Mouse (Mus musculus): Measurements from ENCODE around the gene Fn3k. TPM values are rescaled to one million over a fixed set of nuclear protein-coding genes. Genes with fewer than 3 reads are reported as not detected.

Fn3k gene
- 28.1 and 31.4 TPM in 2 replicates for polyA plus RNA-seq (2016; fragmentation: Nextera tagmentation; extraction: Ambion mirVana)

DNA sequence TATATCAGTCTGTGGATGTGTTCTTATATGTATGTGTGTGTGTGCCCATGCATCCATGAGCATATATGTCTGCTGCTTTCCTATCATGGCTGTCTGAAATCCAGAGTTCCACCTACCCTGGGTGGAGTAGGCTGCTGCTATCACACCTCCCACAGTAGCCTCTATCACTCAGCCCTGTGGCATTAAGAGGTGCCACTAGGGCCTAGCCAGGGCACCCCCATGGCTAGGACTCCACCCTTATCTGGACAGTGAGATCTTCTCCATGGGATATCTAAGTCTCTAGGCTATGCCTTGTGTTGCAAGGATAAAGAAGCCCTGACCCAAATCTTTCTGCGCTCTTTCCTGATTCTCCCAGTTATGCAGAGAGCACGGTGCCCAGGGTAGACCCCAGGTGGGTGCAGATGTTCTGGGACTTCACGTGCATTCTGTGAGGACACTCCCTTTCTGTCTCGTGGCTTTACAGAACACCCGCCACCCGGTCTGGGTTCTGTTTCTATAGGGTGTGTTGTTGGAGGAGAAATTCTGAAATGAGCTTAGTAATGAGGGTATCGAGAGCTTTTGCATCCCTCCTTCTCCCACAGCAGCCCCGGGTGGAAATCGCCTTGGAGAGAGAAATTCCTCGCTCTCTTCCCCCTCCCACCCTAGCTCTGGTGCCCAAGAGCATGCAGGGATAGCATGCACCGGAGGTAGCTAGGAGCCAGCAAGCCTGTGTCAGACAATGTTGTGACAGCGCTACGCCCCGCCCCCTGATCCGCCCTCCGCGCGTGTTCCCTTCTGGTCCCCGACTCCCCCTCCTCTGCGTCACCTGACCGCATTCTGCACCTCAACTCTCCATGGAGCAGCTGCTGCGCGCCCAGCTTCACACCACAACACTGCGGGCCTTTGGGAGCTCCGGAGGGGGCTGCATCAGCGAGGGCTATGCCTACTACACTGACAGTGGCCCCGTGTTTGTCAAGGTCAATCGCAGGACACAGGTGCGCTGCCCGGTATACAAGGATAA is at the start of gene Fn3k:
Fn3k (plus strand) TSS at position 758 of the 1,000 bp plus-strand sequence.
- ATAC-seq: peak; percentile 92
- H3K27ac ChIP-seq: peak within 1 kb of the TSS; percentile 100
- peak within 1 kb of the TSS; percentile 78 for H3K9ac ChIP-seq
- 5% methylated on average over 30 of the region's 30 CpGs for WGBS (ENCODE audit: insufficient replicate concordance)
- H3K4me2 ChIP-seq: peak within 1 kb of the TSS; percentile 95
- peaks cover 76% of the 10 kb centered on the region for H3K4me1 ChIP-seq
- peak within 1 kb of the TSS; percentile 73 for H3K4me3 ChIP-seq
- no peaks in the 10 kb centered on the region for H3K27me3 ChIP-seq (replicated peaks)
- peaks cover 44% of the 10 kb centered on the region for H3K36me3 ChIP-seq
- no peaks in the 10 kb centered on the region for H3K9me3 ChIP-seq (replicated peaks)

DNA sequence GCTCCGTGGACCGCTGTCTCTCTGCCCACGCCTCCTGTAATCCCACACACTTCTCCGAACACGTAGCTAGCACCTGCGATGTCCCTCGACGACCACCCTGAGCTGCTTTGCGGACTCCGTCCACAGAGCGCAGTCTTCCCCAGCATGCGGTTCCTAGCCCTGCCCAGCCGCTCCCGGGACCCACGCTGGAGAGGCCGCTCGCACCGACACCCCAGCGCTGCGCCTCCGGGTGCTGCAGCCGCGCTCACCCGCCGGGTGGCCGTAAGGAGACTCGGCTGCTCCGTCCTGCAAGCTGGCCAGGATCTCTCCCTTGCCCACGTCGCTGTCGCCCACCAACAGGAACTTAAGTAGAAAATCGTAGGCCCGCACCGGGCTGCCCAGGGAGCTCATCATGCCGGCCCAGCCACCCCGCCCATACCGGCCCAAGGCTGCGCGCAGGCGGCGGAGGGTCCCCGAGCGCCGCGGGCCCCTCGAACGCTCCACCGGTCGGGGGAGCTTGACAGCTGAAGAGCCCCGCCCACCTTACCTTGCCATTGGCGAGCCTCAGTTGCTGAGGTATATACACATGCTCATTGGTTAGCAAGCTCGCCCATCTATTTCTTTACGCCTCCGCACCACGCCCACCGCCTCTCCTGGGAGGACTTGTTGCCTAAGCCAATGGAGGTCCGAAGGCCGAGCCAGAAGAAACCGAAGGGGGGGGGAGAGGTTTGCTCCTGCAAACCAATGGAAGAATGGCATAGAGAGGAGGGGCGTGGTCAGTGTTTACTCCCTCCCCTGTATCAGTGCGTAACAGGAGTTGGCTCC is 46.8 kb upstream of the Fn3k start, which contains the start of gene Rab40b:
Rab40b (minus strand) TSS at position 502 of the 804 bp plus-strand sequence.
- H3K4me3 ChIP-seq: peak within 1 kb of the TSS; percentile 69
- peaks cover 30% of the 10 kb centered on the region for H3K4me1 ChIP-seq
- peaks cover 32% of the 10 kb centered on the region for H3K27me3 ChIP-seq (replicated peaks)
- H3K4me2 ChIP-seq: peak within 1 kb of the TSS; percentile 97
- no peaks in the 10 kb centered on the region for H3K36me3 ChIP-seq
- 3% methylated on average over 61 of the region's 61 CpGs for WGBS (ENCODE audit: insufficient replicate concordance)
- H3K27ac ChIP-seq: peak within 1 kb of the TSS; percentile 31; the same call in 1 of the 2 replicates
- H3K9ac ChIP-seq: peak within 1 kb of the TSS; percentile 72
- H3K9me3 ChIP-seq (replicated peaks): no peaks in the 10 kb centered on the region
- peak; percentile 99 for ATAC-seq

DNA sequence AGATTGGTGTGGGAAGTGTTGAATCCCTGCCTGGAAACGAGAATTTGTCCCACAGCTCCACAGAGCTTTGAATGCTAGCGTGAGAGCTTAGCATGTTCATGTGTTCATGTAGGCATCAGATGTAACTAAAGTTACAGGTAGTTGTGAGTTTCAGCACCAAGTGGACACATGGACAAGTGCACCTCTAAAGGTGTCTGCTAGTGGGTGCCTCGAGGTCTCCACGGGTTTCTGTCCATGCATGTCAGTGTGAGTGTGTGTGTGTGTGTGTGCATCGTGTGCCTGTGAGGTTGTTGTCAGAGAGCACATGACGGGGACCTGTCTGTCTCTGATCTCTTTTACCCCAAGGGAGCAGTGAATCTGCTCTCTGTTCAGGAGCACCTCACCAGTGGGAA is 46.2 kb upstream of the Fn3k start:
- no peak for ATAC-seq
- H3K9me3 ChIP-seq (replicated peaks): no peaks in the 10 kb centered on the region

DNA sequence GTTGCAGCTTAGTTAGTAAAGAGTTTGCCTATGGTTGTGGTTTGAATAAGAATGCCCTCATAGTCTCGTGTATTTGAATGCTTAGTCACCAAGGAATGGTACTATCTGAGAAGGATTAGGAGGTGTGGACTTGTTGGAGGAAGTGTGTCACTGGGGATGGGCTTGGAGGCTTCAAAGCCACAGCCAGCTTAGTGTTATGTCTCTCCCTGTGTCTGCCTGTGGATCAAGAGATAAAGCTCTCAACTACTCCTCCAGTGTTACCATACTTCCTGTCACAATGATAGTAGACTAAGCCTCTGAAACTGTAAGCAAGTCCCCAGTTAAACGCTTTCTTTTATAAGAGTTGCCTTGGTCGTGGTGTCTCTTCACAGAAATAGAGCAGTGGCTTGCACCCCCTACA is 43.9 kb upstream of the Fn3k start:
- 33% methylated on average over 3 of the region's 3 CpGs for WGBS (ENCODE audit: insufficient replicate concordance)
- Histone ChIP-seq H3K4me3 (no peak overlapping the region), H3K4me2 (no peak overlapping the region), H3K27me3 (replicated peaks) (peaks cover 27% of the 10 kb centered on the region), H3K27ac (no peak overlapping the region), H3K9ac (no peak overlapping the region), H3K36me3 (no peaks in the 10 kb centered on the region), H3K4me1 (peaks cover 30% of the 10 kb centered on the region), H3K9me3 (replicated peaks) (no peaks in the 10 kb centered on the region)
- ATAC-seq: no peak

More for the DNA sequence above, 46.2 kb upstream of the Fn3k start:
- H3K36me3 ChIP-seq: no peaks in the 10 kb centered on the region
- no peak overlapping the region for H3K9ac ChIP-seq
- peaks cover 30% of the 10 kb centered on the region for H3K27me3 ChIP-seq (replicated peaks)
- WGBS (ENCODE audit: insufficient replicate concordance): 20% methylated on average over 6 of the region's 6 CpGs
- H3K27ac ChIP-seq: no peak overlapping the region
- H3K4me1 ChIP-seq: peaks cover 30% of the 10 kb centered on the region
- peak overlapping the region; percentile 97 for H3K4me2 ChIP-seq
- H3K4me3 ChIP-seq: peak overlapping the region; percentile 69

DNA sequence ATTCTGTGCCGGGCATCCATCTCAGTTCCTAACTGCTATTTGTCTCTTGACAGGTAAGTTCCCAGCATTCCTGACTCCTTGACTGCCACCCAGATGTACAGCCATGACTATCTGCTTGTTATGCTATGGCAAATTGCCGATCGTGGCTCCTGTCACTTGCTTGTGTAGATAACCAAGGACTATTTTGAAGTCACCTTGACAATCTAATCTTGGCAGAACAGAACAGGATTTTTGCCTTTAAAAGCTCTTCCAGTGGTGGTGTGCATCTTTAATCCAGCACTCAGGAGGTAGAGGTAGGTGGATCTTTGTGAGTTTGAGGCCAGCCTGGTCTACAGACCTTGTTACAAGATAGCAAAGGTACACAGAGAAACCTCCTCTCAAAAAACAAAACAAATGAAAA is 42.3 kb upstream of the Fn3k start:
- Histone ChIP-seq H3K4me1 (peaks cover 25% of the 10 kb centered on the region), H3K9me3 (replicated peaks) (no peaks in the 10 kb centered on the region), H3K4me3 (no peak overlapping the region), H3K9ac (no peak overlapping the region), H3K27me3 (replicated peaks) (peaks cover 12% of the 10 kb centered on the region), H3K27ac (no peak overlapping the region), H3K36me3 (no peaks in the 10 kb centered on the region), H3K4me2 (no peak overlapping the region)
- ATAC-seq: no peak
- WGBS (ENCODE audit: insufficient replicate concordance): 47% methylated on average over 3 of the region's 3 CpGs

DNA sequence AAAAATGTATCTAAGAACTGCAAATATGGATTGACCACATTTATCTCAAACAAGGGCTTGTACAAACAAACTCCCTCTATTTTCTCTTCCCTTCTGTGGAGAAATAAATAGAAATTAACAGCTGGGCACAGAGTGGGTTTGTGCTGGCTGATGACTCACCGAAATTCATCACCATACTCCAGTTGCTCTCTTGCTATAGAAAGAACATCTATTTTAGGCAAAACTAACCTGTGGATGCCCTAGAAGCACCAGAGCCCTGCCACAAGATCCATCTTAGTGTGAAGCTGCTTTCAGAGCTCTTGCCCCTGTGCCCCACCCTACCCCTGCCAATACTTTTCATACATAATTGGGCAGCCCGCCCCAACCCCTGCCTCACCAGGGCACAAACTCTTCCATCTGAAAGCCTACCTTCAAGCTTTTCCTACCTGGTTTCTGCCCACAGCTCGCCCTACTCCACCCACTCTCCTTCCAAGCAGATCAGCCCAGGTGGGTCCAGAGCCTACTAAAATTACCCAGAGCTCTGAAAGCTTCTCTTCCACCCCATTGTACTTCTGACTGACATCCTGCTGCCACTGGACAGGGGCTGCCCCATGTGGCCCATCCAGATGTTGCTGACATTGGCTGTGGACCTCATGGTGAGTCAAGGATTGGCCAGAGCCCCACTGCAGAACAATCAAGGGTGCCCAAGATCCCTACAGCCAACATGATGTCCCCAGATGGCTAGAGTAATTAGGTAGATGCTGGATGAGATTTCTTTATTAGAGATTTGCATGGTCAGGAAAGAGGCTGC is 27.2 kb upstream of the Fn3k start:
- 66% methylated on average over 3 of the region's 3 CpGs for WGBS (ENCODE audit: insufficient replicate concordance)
- H3K36me3 ChIP-seq: no peaks in the 10 kb centered on the region
- H3K27ac ChIP-seq: no peak overlapping the region
- no peaks in the 10 kb centered on the region for H3K4me1 ChIP-seq
- no peak overlapping the region for H3K4me3 ChIP-seq
- peaks cover 34% of the 10 kb centered on the region for H3K27me3 ChIP-seq (replicated peaks)
- H3K9ac ChIP-seq: no peak overlapping the region
- no peaks in the 10 kb centered on the region for H3K9me3 ChIP-seq (replicated peaks)
- no peak for ATAC-seq
- no peak overlapping the region for H3K4me2 ChIP-seq

DNA sequence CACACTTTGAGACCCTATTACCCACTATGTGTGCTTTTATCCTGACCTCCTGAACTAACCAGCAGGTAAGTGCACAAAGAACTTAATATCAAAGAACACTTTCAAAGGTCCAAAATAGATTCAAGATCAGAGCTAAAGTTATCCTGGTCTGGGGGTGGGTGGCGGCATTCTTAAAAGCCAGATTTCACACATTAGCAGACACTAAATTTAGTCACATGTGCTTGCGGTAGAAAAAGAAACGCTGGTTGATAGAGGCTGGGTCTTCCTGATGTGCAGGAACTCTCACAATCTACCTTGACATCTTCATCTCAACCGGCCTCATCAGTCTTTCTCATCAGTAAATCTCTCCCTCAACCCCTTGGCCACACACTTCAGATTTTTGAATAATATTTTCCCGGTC is 20.0 kb upstream of the Fn3k start:
- H3K4me3 ChIP-seq: no peak overlapping the region
- H3K27ac ChIP-seq: no peak overlapping the region
- peaks cover 16% of the 10 kb centered on the region for H3K27me3 ChIP-seq (replicated peaks)
- H3K4me2 ChIP-seq: no peak overlapping the region
- H3K4me1 ChIP-seq: 0 out of 2 replicates have a peak, but pooled peaks cover 3% of the 10 kb centered on the region
- no peak overlapping the region for H3K9ac ChIP-seq
- 74% methylated on average over 5 of the region's 5 CpGs for WGBS (ENCODE audit: insufficient replicate concordance)
- no peaks in the 10 kb centered on the region for H3K9me3 ChIP-seq (replicated peaks)
- H3K36me3 ChIP-seq: no peaks in the 10 kb centered on the region
- no peak for ATAC-seq

DNA sequence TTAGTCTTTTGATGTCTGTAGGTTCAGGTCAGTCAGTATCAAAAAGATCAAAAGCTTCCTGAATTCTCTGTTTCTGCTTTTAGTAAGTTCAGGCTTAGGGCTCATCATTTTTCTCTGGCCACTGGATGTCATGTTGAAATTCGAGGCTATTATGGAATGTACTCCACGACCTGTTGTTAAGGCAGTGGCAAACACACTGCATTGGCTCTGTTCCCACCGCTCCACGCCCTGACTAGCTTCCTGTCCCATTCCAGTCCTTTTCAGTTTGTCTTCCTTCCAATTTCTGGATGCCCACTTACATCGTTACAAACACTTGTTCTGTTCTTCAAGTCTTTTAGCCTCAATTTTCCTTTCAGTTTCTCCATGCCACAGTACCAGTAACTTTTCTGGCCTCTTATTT is 19.4 kb upstream of the Fn3k start:
- H3K27me3 ChIP-seq (replicated peaks): peaks cover 12% of the 10 kb centered on the region
- no peak overlapping the region for H3K4me3 ChIP-seq
- peaks cover 5% of the 10 kb centered on the region for H3K4me1 ChIP-seq
- no peak for ATAC-seq
- H3K27ac ChIP-seq: no peak overlapping the region
- no peaks in the 10 kb centered on the region for H3K36me3 ChIP-seq
- no peak overlapping the region for H3K9ac ChIP-seq
- 61% methylated on average over 5 of the region's 5 CpGs for WGBS (ENCODE audit: insufficient replicate concordance)
- no peak overlapping the region for H3K4me2 ChIP-seq
- H3K9me3 ChIP-seq (replicated peaks): no peaks in the 10 kb centered on the region

DNA sequence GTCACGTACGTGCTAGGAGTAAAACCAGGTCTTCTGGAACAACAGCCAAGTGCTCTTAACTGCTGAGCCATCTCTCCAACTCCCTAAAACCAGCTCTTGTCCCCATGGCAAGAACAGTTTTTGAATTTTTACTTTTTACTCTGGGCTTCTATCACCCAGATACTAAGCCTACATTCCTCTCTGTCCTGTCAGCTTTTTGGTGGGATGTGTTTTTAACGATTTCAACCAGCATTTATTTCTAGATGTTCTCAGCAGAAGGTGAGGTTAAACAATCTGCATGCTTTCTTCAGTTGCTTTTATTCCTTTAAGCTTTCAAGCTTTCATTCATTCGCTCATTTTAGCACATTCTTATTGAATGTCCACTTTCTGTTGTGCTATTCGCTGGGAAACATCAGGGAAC is 16.7 kb upstream of the Fn3k start:
- peaks cover 3% of the 10 kb centered on the region; the same call in 1 of the 2 replicates for H3K27me3 ChIP-seq (replicated peaks)
- no peak overlapping the region for H3K9ac ChIP-seq
- no peak for ATAC-seq
- 71% methylated on average over 5 of the region's 5 CpGs for WGBS (ENCODE audit: insufficient replicate concordance)
- H3K4me1 ChIP-seq: peaks cover 20% of the 10 kb centered on the region
- no peaks in the 10 kb centered on the region for H3K9me3 ChIP-seq (replicated peaks)
- H3K4me2 ChIP-seq: no peak overlapping the region
- H3K27ac ChIP-seq: no peak overlapping the region
- no peak overlapping the region for H3K4me3 ChIP-seq
- H3K36me3 ChIP-seq: no peaks in the 10 kb centered on the region

DNA sequence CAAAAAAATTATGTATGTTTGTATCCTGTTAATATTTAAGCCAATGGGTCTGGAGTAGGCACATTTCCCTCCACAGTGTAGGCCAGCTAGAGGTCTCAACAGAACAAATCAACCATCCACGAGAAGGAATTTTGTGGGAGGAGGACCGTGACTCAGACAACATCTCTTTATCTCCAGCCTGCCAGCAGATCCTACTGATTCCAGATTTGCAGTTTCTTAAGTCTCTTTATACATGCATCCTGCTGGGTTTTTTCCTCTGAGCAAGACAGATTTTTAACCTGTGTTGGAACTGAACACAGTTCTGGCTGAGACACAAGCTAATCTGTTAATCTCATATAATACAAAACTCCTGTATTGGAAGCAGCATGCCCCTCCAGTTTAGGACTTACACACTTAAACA is 15.8 kb upstream of the Fn3k start:
- WGBS (ENCODE audit: insufficient replicate concordance): 62% methylated on average over 2 of the region's 2 CpGs
- no peak overlapping the region for H3K4me2 ChIP-seq
- peaks cover 28% of the 10 kb centered on the region for H3K4me1 ChIP-seq
- H3K27me3 ChIP-seq (replicated peaks): no peaks in the 10 kb centered on the region; the same call in 1 of the 2 replicates
- no peak overlapping the region for H3K9ac ChIP-seq
- ATAC-seq: no peak
- H3K27ac ChIP-seq: no peak overlapping the region
- H3K9me3 ChIP-seq (replicated peaks): no peaks in the 10 kb centered on the region
- peaks cover under 1% of the 10 kb centered on the region; the same call in 1 of the 2 replicates for H3K36me3 ChIP-seq
- H3K4me3 ChIP-seq: no peak overlapping the region

DNA sequence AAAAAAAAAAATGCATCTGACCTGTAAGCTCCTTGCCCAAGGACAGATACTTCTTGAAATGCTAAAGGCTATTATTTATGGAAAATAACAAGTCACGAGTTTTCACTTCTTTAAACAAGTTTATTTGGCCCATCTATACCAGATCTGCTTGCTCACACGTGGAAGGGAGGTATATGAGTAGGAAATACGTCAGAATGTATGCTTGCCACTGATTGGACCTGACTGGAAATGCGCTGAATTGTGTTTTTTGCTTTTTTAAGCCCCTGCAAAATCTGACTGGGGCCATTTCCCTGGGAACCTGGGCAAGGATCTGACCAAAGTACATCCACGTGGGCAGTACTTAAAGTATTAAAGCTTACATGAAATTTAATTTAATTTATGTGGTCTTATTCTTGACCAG is 14.3 kb upstream of the Fn3k start:
- WGBS (ENCODE audit: insufficient replicate concordance): 45% methylated on average over 5 of the region's 5 CpGs

More for the DNA sequence above, 14.3 kb upstream of the Fn3k start:
- no peaks in the 10 kb centered on the region for H3K27me3 ChIP-seq (replicated peaks)
- peak overlapping the region; percentile 94 for H3K27ac ChIP-seq
- H3K9me3 ChIP-seq (replicated peaks): no peaks in the 10 kb centered on the region
- peaks cover 42% of the 10 kb centered on the region for H3K4me1 ChIP-seq
- peak overlapping the region; percentile 94 for H3K9ac ChIP-seq
- H3K4me2 ChIP-seq: peak overlapping the region; percentile 89
- no peak for ATAC-seq
- H3K36me3 ChIP-seq: peaks cover 15% of the 10 kb centered on the region
- H3K4me3 ChIP-seq: peak overlapping the region; percentile 91
